8 mouse cellular contexts compared by ENCODE assay signal in the genomic region with DNA sequence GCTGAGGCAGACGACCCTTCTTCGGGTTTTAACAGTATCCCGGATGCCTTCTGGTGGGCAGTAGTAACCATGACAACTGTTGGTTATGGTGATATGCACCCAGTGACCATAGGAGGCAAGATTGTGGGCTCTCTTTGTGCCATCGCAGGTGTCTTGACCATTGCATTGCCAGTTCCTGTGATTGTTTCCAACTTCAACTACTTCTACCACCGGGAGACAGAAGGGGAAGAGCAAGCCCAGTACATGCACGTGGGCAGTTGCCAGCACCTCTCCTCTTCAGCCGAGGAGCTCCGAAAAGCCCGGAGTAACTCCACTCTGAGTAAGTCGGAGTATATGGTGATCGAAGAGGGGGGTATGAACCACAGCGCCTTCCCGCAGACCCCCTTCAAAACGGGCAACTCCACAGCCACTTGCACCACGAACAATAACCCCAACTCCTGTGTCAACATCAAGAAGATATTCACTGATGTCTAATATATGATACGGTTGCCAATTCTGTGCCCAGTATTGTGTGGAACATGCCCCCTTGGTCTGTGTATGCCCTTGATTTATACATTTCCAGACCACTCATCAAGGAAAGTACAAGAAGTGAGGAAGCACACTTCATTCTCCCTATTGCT. TPM values are rescaled to one million over a fixed set of nuclear protein-coding genes. Genes with fewer than 3 reads are reported as not detected.
DNase-seq lines count a peak whose midpoint lies in the region; ATAC-seq lines count a peak whose summit lies in the region.

No protein-coding gene starts in this region.

- H3K36me3 ChIP-seq in liver, embryonic 11.5 days (ENCODE audit: control insufficient read depth, insufficient read depth, low read length), result no peaks in the 10 kb centered on the region
- H3K36me3 ChIP-seq in embryonic facial prominence, embryonic 11.5 days (replicated peaks; ENCODE audit: control insufficient read depth, insufficient read depth, low read depth, low read length), result no peaks in the 10 kb centered on the region
- no peaks in the 10 kb centered on the region for H3K36me3 ChIP-seq in hindbrain, embryonic 16.5 days (ENCODE audit: control insufficient read depth, insufficient read depth, low read length)

- H3K27ac ChIP-seq in liver, embryonic 11.5 days (ENCODE audit: low read depth, low read length), result no peak overlapping the region
- H3K27ac ChIP-seq in embryonic facial prominence, embryonic 11.5 days (replicated peaks; ENCODE audit: low read depth, low read length), result no peak overlapping the region
- no peak overlapping the region for H3K27ac ChIP-seq in hindbrain, embryonic 16.5 days (ENCODE audit: low read depth, low read length)

- peak overlapping the region; percentile 95 for H3K4me2 ChIP-seq in liver, embryonic 11.5 days
- no peak overlapping the region for H3K4me2 ChIP-seq in embryonic facial prominence, embryonic 11.5 days (ENCODE audit: low read depth, low read length)
- peak overlapping the region; percentile 83 for H3K4me2 ChIP-seq in hindbrain, embryonic 16.5 days (ENCODE audit: low read length)

- peaks cover 29% of the 10 kb centered on the region for H3K27me3 ChIP-seq in liver, embryonic 11.5 days (replicated peaks; ENCODE audit: control insufficient read depth, insufficient read depth, low read length)
- H3K27me3 ChIP-seq in embryonic facial prominence, embryonic 11.5 days (ENCODE audit: control insufficient read depth, insufficient read depth, low read length), result no peaks in the 10 kb centered on the region
- H3K27me3 ChIP-seq in hindbrain, embryonic 16.5 days (replicated peaks; ENCODE audit: control insufficient read depth, insufficient read depth, low read length), result no peaks in the 10 kb centered on the region

- H3K4me3 ChIP-seq in liver, embryonic 11.5 days (ENCODE audit: low read depth, low read length), result peak overlapping the region; percentile 66
- H3K4me3 ChIP-seq in embryonic facial prominence, embryonic 11.5 days (ENCODE audit: low read depth, low read length), result peak overlapping the region; percentile 66; the same call in 1 of the 2 replicates
- H3K4me3 ChIP-seq in hindbrain, embryonic 16.5 days (ENCODE audit: low read length), result peak overlapping the region; percentile 86

- peak overlapping the region; percentile 16; the same call in 1 of the 2 replicates for H3K9ac ChIP-seq in liver, embryonic 11.5 days (ENCODE audit: low read depth, low read length)
- H3K9ac ChIP-seq in embryonic facial prominence, embryonic 11.5 days (replicated peaks; ENCODE audit: low read length), result no peak overlapping the region
- H3K9ac ChIP-seq in hindbrain, embryonic 16.5 days (ENCODE audit: low read depth, low read length), result peak overlapping the region; percentile 95; the same call in 1 of the 2 replicates

- 60% methylated on average over 16 of the region's 16 CpGs for WGBS in liver, embryonic 11.5 days
- 81% methylated on average over 16 of the region's 16 CpGs for WGBS in embryonic facial prominence, embryonic 11.5 days
- 67% methylated on average over 16 of the region's 16 CpGs for WGBS in hindbrain, embryonic 16.5 days

- H3K9me3 ChIP-seq in liver, embryonic 11.5 days (ENCODE audit: control insufficient read depth, low read length), result no peaks in the 10 kb centered on the region
- no peaks in the 10 kb centered on the region for H3K9me3 ChIP-seq in embryonic facial prominence, embryonic 11.5 days (replicated peaks; ENCODE audit: control insufficient read depth, low read length)
- H3K9me3 ChIP-seq in hindbrain, embryonic 16.5 days (ENCODE audit: control insufficient read depth, low read length), result no peaks in the 10 kb centered on the region

- no peak for DNase-seq in liver, embryonic 11.5 days (ENCODE audit: low spot score)
- no peak for DNase-seq in liver
- no peak for DNase-seq in embryonic facial prominence, embryonic 11.5 days (ENCODE audit: low spot score)
- peak; percentile 16 to 17 for DNase-seq in thymus, postnatal 10 days (ENCODE audit: low spot score in 2 of 2)
- DNase-seq in adrenal gland, postnatal 4 days (ENCODE audit: low spot score in 2 of 2), result no peak
- DNase-seq in kidney, postnatal 4 days, result no peak

- peaks cover 4% of the 10 kb centered on the region for H3K4me1 ChIP-seq in liver, embryonic 11.5 days (replicated peaks; ENCODE audit: control insufficient read depth, insufficient read depth, low read length)
- H3K4me1 ChIP-seq in embryonic facial prominence, embryonic 11.5 days (ENCODE audit: control insufficient read depth, insufficient read depth, low read length), result no peaks in the 10 kb centered on the region
- H3K4me1 ChIP-seq in hindbrain, embryonic 16.5 days (ENCODE audit: control insufficient read depth, insufficient read depth, low read depth, low read length), result peaks cover 23% of the 10 kb centered on the region

- ATAC-seq in liver, embryonic 11.5 days (replicated peaks; ENCODE audit: low FRiP score), result no peak
- ATAC-seq in embryonic facial prominence, embryonic 11.5 days (replicated peaks; ENCODE audit: insufficient number of reproducible peaks, low FRiP score, low TSS enrichment, low read depth), result no peak
- ATAC-seq in hindbrain, embryonic 16.5 days, result no peak
- peak; percentile 21 for ATAC-seq in megakaryocyte-erythroid progenitor cell, adult 5-6 weeks (replicated peaks; ENCODE audit: low FRiP score, low TSS enrichment, poor library complexity, severe bottlenecking)

RNA-seq across cellular contexts. Expression of a gene that starts 1.7 kb away (rescaled TPM):
- polyA plus RNA-seq in liver, embryonic 11.5 days (2014; fragmentation: Nextera tagmentation; extraction: Ambion mirVana), result 3.4 and 3.6 TPM in 2 replicates
- 1.9 and 2.3 TPM in 2 replicates for polyA plus RNA-seq in embryonic facial prominence, embryonic 11.5 days (2014; fragmentation: Nextera tagmentation; extraction: Ambion mirVana)
- 10.3 and 11.3 TPM in 2 replicates for polyA plus RNA-seq in hindbrain, embryonic 16.5 days (2015; fragmentation: Nextera tagmentation; extraction: Ambion mirVana)
- 7.5 and 9.6 TPM in 2 replicates for total RNA-seq in megakaryocyte-erythroid progenitor cell, adult 5-6 weeks (2014; fragmentation: Nextera tagmentation)
- total RNA-seq in megakaryocyte-erythroid progenitor cell, adult 5-6 weeks (2017), result 6.0 and 7.4 TPM in 2 replicates
- 1 to 10 TPM; 1.0 to 1.8 TPM for total RNA-seq in adrenal gland, postnatal 4 days (2021)

Comparison
In these comparisons a context has a peak if more than half of its experiments do, and no peak if none do; other contexts are left out.
1. DNase-seq: peak in thymus, postnatal 10 days (2 of 2); none in liver, embryonic 11.5 days (single experiment), liver (single experiment), embryonic facial prominence, embryonic 11.5 days (single experiment), adrenal gland, postnatal 4 days (0 of 2) and kidney, postnatal 4 days (0 of 2).
2. Peak in every context shown above with its lines, with median percentiles within 50 percentile points of each other: H3K4me3 ChIP-seq.